Mouse (Mus musculus): ENCODE results near the gene Hoxb5. TPM values are rescaled to one million over a fixed set of nuclear protein-coding genes. Genes with fewer than 3 reads are reported as not detected.

Gene Hoxb5
- polyA plus RNA-seq, 1 experiment from 2014 or later = 140 TPM

DNA sequence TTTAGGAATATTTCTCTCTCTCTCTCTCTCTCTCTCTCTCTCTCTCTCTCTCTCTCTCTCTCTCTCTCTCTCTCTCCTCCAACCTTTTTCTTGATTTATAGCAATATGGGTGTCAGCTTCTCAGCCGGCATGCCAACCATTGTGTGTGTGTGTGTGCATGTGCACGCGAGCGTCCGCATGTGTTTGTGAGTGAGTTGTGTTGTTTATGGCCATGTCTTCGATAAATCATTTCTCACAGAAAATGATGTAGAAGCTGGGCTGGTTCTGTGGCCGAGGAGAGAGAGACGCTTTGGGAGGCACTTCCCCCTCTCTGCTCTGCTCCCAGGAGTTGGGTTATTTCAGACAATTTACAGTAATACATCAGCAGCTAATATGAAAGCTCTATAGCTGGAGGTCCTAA, 25.5 kb downstream of the Hoxb5 start:
- WGBS = 5% methylated on average over 8 of the region's 8 CpGs
- Histone ChIP-seq H3K4me1 (replicated peaks) (no peaks in the 10 kb centered on the region), H3K9ac (peak overlapping the region; percentile 65), H3K27me3 (peaks cover 50% of the 10 kb centered on the region), H3K36me3 (no peaks in the 10 kb centered on the region), H3K9me3 (no peaks in the 10 kb centered on the region), H3K4me3 (peak overlapping the region; percentile 43), H3K4me2 (peak overlapping the region; percentile 59), H3K27ac (replicated peaks) (peak overlapping the region; percentile 96)
- no peak for ATAC-seq (ENCODE audit: low FRiP score, low read depth)

DNA sequence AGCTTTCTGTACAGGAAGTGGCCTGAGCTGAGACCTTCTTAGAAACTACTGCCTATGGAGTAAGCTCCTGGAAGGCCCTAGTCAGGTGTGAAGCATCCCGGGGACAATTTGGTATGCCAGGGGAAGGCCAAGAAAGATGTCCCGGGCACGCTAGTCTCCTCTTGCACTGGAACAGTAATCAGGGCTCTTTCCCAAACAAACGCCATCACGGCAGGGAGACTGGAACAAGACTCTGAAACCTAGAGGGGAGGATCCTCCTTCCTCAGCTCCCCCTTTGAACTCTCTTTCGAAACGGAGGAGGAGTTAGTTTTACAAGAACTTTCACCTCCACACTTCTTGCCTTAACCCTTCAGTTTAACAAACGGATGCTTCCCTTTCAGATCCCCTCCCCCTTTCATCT, 29.0 kb downstream of the Hoxb5 start:
- Histone ChIP-seq H3K4me1 (replicated peaks) (peaks cover 22% of the 10 kb centered on the region), H3K4me2 (peak overlapping the region; percentile 59), H3K4me3 (peak overlapping the region; percentile 43), H3K36me3 (no peaks in the 10 kb centered on the region), H3K27ac (replicated peaks) (peak overlapping the region; percentile 96), H3K9ac (peak overlapping the region; percentile 65), H3K27me3 (peaks cover 59% of the 10 kb centered on the region), H3K9me3 (no peaks in the 10 kb centered on the region)
- under 1% methylated on average over 8 of the region's 8 CpGs for WGBS
- no peak for ATAC-seq (ENCODE audit: low FRiP score, low read depth)

DNA sequence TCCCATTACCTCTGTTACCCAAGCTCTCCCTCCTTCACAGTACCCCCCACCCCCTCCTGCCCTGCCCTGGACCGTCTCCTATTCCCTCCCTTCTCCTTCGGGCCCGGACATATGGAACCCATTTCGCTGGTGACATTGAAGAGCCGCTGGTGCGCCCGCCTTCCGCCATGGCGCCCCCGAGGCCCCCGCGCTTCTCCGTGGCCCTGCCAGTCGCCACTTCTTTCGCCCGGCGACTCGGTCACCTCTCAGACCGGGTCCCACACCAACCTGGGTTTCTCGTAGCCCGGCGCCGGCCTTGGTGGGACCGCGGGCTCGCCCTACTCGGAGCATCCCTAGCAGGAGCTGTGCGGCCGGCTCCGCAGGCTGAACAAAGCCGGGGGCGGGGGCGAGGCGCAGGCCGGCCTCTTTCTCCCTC, 29.5 kb downstream of the Hoxb5 start:
- peaks cover 22% of the 10 kb centered on the region for H3K4me1 ChIP-seq (replicated peaks)
- peak overlapping the region; percentile 96 for H3K27ac ChIP-seq (replicated peaks)
- no peaks in the 10 kb centered on the region for H3K9me3 ChIP-seq
- no peaks in the 10 kb centered on the region for H3K36me3 ChIP-seq
- peaks cover 59% of the 10 kb centered on the region for H3K27me3 ChIP-seq
- under 1% methylated on average over 35 of the region's 35 CpGs for WGBS
- H3K4me2 ChIP-seq = peak overlapping the region; percentile 59
- H3K9ac ChIP-seq = peak overlapping the region; percentile 65
- ATAC-seq (ENCODE audit: low FRiP score, low read depth) = no peak
- H3K4me3 ChIP-seq = peak overlapping the region; percentile 43

DNA sequence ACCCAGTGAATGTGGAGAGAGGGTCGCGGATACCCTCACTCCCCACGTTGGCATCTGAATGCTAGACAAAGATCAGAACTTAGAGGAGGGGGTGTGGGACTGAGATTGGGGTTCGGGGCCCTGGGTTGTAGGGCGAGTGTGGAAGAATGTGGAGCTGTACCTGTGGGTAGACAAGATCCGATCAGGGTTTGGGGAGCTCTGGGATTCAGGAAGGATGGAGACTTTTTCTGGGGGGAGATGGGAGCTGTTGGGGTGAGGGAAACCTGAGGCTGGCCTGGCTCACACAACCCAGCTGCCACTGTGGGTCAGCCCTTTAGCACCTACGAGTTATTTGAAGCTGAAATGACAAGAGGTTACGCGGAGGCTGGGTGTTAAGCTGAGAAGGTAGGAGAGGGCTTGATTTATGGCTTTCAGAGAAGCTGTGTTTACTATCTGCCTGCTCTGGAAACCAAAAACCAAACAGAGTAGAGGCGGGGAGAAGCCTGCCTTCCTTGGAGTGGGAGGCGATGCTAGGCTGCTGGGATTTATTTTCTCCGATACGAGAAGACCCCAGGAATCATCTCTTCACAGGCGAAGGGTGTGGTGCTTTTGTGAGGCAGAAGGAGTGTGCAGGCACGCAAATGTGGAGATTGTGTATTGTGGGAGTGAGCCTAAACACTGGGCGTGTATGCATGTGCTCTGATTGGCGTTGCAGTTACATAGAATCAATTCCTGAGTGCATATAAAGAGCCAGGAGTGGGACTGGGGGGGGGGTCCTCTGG, 30.3 kb downstream of the Hoxb5 start:
- Histone ChIP-seq H3K4me1 (replicated peaks) (peaks cover 29% of the 10 kb centered on the region), H3K4me2 (peak overlapping the region; percentile 59), H3K4me3 (peak overlapping the region; percentile 43), H3K9me3 (no peaks in the 10 kb centered on the region), H3K36me3 (no peaks in the 10 kb centered on the region), H3K27me3 (peaks cover 56% of the 10 kb centered on the region), H3K9ac (peak overlapping the region; percentile 65), H3K27ac (replicated peaks) (peak overlapping the region; percentile 96)
- WGBS = 3% methylated on average over 17 of the region's 17 CpGs
- no peak for ATAC-seq (ENCODE audit: low FRiP score, low read depth)

DNA sequence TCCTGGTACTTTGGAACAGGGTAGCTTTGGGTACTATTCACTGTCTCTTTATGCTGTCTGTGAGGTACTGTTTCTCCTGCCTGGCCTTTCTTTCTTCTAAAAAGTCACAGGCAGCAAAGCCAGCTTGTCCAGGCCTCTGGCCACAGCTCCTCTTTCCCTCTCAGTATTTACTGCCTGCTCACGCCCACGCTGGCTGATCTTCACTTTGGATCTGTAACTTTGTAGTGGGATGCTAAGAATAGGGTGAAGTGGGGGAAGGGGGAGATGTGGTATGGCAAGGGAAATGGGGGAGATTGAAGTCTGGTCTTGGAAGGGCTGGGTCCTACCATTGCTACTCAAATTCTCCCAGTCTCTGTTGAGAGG, 30.8 kb downstream of the Hoxb5 start:
- peak overlapping the region; percentile 59 for H3K4me2 ChIP-seq
- H3K9me3 ChIP-seq = no peaks in the 10 kb centered on the region
- H3K36me3 ChIP-seq = no peaks in the 10 kb centered on the region
- peak overlapping the region; percentile 96 for H3K27ac ChIP-seq (replicated peaks)
- peaks cover 35% of the 10 kb centered on the region for H3K4me1 ChIP-seq (replicated peaks)
- 9% methylated on average over 2 of the region's 2 CpGs for WGBS
- peak overlapping the region; percentile 65 for H3K9ac ChIP-seq
- H3K27me3 ChIP-seq = peaks cover 53% of the 10 kb centered on the region
- peak overlapping the region; percentile 43 for H3K4me3 ChIP-seq
- ATAC-seq (ENCODE audit: low FRiP score, low read depth) = no peak

DNA sequence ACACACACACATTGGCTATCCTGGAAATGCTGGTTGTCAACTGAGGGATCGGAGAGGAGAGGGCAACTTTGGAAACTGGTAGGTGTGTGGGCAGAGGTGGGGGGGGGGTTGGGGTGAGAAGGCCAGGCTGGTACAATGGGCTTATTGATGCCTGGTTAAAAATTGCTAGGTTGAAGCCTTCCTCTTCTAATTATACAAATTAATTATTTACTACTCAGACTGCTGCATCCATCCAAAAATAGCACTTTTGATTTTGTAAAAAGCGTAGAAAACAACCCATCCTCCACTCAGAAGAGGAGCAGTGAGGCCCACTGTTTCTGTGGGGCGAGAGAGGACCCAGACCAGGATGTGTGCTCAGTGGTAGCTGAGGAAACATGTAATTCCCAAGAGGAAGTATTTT, 31.9 kb downstream of the Hoxb5 start:
- H3K36me3 ChIP-seq = no peaks in the 10 kb centered on the region
- no peak for ATAC-seq (ENCODE audit: low FRiP score, low read depth)
- H3K4me3 ChIP-seq = peak overlapping the region; percentile 43
- H3K4me2 ChIP-seq = peak overlapping the region; percentile 59
- peaks cover 44% of the 10 kb centered on the region for H3K4me1 ChIP-seq (replicated peaks)
- WGBS = 25% methylated on average over 3 of the region's 3 CpGs
- peak overlapping the region; percentile 65 for H3K9ac ChIP-seq
- H3K27me3 ChIP-seq = peaks cover 52% of the 10 kb centered on the region
- peak overlapping the region; percentile 96 for H3K27ac ChIP-seq (replicated peaks)
- H3K9me3 ChIP-seq = no peaks in the 10 kb centered on the region

DNA sequence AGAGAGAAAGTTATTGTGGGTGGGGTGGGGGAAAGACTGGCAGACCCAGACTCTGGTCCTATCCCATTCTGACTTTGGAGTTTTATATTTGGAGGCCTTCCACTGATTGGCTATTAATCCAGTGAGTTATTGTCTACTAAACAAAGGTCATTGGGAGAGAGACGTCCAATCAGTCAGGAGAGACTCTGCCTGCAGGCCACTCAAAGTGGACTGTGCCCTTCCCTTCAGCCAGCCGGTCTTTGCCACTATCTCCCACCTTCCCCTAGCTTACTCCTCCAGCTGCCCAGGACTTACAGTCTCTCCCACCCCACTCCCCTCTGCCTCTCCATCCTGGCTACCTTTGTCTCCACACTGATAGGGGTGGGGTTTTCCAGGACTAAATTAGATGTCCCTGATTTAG, 33.5 kb downstream of the Hoxb5 start:
- Histone ChIP-seq H3K4me1 (replicated peaks) (peaks cover 46% of the 10 kb centered on the region), H3K9ac (peak overlapping the region; percentile 60)

DNA sequence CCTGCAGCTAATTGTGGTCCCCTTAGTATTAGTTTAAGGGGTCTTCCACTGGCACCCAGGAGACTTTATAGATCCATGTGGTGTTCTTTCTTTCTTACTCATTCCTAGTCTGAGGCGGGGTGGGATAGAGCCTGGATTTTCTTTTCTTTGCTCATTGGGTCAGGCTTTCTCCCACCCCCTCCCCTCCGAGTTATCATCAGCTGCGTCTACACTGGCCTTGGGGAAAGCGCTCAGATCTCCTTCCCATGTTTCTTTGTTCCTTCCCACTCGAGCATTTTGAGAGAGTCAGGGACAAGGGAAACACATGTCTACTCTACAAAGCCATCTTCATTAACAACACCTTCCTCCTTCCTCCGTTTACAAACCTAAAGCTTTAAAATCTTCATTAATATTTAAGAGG, 33.9 kb downstream of the Hoxb5 start:
- no peaks in the 10 kb centered on the region for H3K36me3 ChIP-seq
- H3K27ac ChIP-seq (replicated peaks) = peak overlapping the region; percentile 96
- H3K9me3 ChIP-seq = no peaks in the 10 kb centered on the region
- H3K4me3 ChIP-seq = peak overlapping the region; percentile 43; the same call in 1 of the 2 replicates
- H3K4me1 ChIP-seq (replicated peaks) = peaks cover 46% of the 10 kb centered on the region
- H3K27me3 ChIP-seq = peaks cover 42% of the 10 kb centered on the region
- H3K4me2 ChIP-seq = peak overlapping the region; percentile 59
- peak overlapping the region; percentile 60 for H3K9ac ChIP-seq
- ATAC-seq (ENCODE audit: low FRiP score, low read depth) = no peak
- 4% methylated on average over 6 of the region's 6 CpGs for WGBS

More for the DNA sequence above, 33.5 kb downstream of the Hoxb5 start:
- no peaks in the 10 kb centered on the region for H3K9me3 ChIP-seq
- H3K4me2 ChIP-seq = peak overlapping the region; percentile 59
- H3K27me3 ChIP-seq = peaks cover 45% of the 10 kb centered on the region
- no peaks in the 10 kb centered on the region for H3K36me3 ChIP-seq
- H3K27ac ChIP-seq (replicated peaks) = peak overlapping the region; percentile 96
- no peak for ATAC-seq (ENCODE audit: low FRiP score, low read depth)
- H3K4me3 ChIP-seq = peak overlapping the region; percentile 43; the same call in 1 of the 2 replicates
- WGBS = 3% methylated on average over 2 of the region's 2 CpGs

DNA sequence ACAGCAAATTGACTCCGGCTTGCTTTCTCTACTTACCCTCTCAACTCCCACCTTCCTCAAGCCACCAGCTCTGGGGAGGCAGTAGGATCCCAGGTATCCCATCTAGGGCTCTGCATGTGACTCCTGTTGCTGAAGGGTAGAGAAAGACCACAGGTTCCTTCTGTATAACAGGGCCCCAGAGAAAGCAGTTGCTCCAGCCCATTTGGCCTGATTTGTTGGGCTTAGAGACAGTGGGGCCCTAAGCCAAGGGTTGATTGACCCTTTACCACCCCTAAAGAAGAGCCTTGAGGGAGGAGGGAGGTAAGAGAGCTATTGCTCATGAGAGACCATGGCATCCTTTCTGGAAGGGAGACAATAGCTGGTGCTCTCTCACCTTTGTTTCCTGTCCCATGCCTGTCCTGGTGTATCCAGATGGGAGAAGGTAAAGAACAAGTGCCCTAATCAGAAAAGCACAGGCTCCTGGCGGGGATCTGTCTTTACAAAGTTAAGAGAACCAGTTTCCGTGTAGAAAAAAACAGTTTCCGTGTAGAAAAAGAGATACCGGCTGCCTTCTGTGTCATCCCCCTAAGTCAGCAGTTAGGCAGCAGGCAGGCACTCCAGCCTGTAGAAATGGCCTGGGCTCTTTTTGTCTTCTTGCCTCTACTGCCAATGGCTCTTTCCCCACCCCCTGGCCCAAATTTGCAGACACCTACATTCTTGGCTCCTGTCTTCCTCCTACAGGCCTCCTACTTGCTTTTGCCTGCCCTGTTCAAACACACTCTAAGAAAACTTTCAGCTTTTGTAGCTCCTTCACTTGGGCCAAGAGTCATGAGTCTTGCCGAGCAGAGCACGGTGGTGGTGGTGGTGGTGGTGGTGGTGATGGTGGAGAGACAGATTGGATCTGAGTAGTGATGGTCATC, 36.1 kb downstream of the Hoxb5 start:
- ATAC-seq (ENCODE audit: low FRiP score, low read depth) = no peak
- peaks cover 56% of the 10 kb centered on the region for H3K4me1 ChIP-seq (replicated peaks)
- H3K4me3 ChIP-seq = peak overlapping the region; percentile 43
- peak overlapping the region; percentile 60 for H3K9ac ChIP-seq
- no peaks in the 10 kb centered on the region for H3K9me3 ChIP-seq
- H3K27ac ChIP-seq (replicated peaks) = peak overlapping the region; percentile 96
- H3K36me3 ChIP-seq = no peaks in the 10 kb centered on the region
- 13% methylated on average over 7 of the region's 7 CpGs for WGBS
- H3K27me3 ChIP-seq = peaks cover 42% of the 10 kb centered on the region
- H3K4me2 ChIP-seq = peak overlapping the region; percentile 59

DNA sequence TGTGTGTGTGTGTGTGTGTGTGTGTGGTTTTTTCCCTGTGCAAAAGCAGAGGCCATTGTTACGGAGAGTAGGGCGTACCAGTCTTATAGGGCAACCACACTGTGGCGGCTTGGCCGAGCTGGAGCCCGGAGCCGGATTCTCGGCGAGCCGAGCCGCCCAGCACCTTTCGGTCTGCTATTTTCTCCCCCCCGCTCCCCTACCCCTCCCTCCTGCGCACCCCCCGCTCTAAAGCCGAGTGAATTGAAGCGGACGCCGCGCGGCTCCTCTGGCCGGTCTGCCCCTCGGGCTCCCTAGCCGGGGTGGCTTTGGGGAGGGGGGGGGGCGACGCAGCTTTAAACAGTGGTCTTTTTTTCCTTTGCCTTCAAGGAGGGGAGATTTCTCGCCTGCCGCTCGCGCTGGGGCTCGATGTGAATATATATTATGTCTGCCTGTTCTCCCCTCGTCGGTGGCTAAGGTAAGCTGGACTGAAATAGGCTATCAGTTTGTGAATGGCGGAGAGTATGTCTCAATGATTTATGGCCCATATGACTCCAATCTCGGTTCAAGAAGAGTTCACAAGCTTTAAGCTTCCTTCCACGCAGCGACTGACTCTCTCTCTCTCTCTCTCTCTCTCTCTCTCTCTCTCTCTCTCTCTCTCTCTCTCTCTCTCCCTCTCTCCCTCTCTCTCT, 37.7 kb downstream of the Hoxb5 start:
- ATAC-seq (ENCODE audit: low FRiP score, low read depth) = peak; percentile 61
- Histone ChIP-seq H3K4me3 (peak overlapping the region; percentile 43), H3K36me3 (no peaks in the 10 kb centered on the region), H3K9ac (peak overlapping the region; percentile 60), H3K4me2 (peak overlapping the region; percentile 59), H3K27ac (replicated peaks) (peak overlapping the region; percentile 96), H3K9me3 (no peaks in the 10 kb centered on the region), H3K4me1 (replicated peaks) (peaks cover 56% of the 10 kb centered on the region), H3K27me3 (peaks cover 37% of the 10 kb centered on the region)
- under 1% methylated on average over 29 of the region's 36 CpGs for WGBS

DNA sequence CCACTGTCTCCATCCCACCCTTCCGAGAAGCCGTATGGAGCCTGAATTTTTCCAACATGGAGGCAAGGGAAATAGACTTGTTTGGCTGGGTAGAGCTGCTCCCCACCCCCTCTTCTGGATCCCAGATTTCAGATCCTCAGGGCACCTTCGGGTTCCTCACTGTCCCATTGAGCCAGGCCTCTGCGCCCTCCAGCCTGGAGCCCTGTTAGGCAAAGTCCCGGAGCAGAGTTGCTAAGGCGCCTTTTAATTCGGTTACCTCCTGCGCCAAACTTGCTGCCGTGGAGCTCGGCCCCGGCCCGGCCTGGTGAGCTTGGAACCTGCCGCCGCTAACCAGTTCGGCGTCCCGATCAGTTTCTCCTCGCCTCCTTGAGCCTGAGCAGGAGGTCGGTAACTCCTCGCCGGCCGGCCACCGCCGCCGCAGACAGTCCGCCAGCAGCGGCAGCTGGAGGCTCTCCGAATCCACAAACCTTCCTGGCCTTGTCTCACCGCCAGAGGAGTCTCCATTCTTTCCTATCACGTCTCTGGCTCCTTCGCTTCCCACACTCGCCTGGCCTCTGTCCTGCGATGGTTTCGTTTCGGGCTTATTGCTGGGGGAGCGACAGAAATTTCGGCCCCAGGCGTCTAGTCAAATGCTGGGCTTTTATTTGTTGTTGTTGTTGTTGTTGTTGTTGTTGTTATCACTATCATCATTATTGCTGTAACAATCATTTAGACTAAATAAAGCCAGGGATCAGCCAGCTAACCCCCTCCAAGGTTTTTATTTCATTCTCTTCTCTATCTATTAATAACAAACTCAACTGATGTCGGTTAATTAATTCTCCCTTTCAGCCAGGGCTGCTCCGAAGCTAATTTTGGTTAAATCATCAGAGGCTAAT, 38.8 kb downstream of the Hoxb5 start:
- H3K4me1 ChIP-seq (replicated peaks) = peaks cover 58% of the 10 kb centered on the region
- WGBS = under 1% methylated on average over 40 of the region's 40 CpGs

More for the DNA sequence above, 38.8 kb downstream of the Hoxb5 start:
- Histone ChIP-seq H3K9me3 (no peaks in the 10 kb centered on the region), H3K4me3 (peak overlapping the region; percentile 43), H3K27me3 (peaks cover 34% of the 10 kb centered on the region), H3K27ac (replicated peaks) (peak overlapping the region; percentile 96), H3K4me2 (peak overlapping the region; percentile 59), H3K36me3 (no peaks in the 10 kb centered on the region), H3K9ac (peak overlapping the region; percentile 63)
- no peak for ATAC-seq (ENCODE audit: low FRiP score, low read depth)
